Mouse (Mus musculus) cerebellum, postnatal 36 days (tissue): ENCODE results near the gene Ntrk3.
A peak's percentile ranks its signal among the peaks of the same experiment; 100 is the strongest.

Source experiments
- DNase-seq, 2 experiments: peaks; one replicate each; pipeline ENCODE4 v3.0.0; 2021 to 2022; ENCODE audit warnings: mixed read lengths in 2 of 2

Gene Ntrk3

DNA sequence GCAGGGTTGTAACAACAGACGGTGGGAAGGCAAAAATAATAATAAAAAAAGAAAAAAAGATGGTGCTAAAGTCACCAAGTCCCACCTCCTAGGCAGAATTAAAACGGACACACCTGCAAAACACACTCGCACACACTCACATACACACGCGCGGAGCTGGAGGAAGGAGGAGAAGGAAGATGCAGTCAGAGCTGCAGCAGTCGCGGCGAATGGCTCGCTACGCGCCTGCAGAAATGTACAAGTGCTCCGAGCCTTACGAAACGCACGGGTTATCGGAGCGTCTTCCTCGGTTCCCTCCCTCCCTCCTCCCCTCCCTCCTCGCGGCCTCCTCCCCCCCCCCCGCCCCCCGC lies 159.7 kb downstream of the Ntrk3 start:
- peak; percentile 63 to 70 for DNase-seq

DNA sequence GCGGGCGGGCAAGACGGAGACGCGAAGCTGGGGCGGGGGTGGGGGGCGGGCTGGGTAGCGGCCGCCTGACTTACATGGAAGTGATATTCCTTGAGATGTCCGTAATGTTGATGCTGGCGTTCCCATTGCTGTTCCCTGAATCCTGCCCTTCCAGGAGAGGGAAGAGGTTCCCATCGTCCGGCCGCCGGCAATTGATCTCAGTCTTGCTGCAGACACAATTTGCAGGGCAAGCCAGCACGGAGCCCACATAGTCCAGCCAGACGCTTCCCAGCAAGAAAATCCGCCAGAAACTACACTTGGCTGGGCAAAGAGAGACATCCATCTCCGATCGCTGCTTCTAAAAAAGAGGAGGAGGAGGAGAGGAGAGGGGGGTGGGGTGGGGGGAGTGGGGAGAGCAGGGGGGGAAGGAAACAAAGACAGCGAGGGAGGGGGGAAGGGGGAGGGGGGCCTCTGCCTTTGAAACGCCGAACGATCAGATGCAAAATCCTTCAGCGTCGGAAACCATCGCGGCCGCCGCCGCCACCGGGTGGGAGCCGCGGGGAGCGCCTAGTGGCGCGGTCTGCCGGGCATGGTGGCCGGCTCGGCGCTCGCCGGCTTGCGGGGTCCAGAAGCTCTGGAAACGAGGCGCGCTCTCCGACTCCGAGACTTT lies 160.2 kb downstream of the Ntrk3 start:
- peak; percentile 55 to 59 for DNase-seq

DNA sequence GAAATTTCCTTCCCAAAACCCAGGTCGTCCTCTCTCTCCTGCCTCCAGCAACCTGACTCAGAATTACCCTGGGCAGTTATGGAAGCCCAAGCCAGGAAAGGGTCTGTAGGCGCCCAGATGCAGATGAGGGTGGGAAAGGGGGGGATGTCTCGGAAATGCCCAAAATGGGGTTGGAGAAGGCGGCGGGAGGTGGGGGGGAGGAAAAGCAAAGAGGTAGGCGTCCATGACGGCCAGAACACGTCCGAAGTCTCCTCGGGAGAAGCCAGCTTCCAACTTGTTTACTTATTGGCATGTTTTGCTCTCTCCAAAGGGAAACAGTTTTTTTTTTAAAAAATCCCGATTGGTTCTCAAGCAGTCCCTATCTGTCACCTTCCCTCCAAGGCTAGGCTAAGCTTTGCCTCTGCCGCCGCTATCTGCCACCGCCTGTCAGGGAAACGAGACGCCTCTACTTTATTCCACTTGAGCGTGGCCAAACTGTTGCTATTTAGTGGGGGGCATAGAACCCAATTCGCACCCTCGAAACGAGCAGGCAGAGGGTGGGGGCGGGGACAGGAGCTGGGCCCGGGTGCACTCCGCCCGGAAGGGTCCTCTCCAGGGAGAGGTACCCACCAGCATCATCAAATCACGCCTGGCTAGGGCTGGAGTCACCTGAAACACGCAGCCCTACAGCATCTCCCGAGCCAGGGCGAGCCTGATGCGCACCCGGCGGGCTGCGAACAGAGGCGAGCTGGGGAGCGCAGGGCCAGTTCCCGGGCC lies 160.9 kb downstream of the Ntrk3 start:
- DNase-seq: peak; percentile 52 to 53

DNA sequence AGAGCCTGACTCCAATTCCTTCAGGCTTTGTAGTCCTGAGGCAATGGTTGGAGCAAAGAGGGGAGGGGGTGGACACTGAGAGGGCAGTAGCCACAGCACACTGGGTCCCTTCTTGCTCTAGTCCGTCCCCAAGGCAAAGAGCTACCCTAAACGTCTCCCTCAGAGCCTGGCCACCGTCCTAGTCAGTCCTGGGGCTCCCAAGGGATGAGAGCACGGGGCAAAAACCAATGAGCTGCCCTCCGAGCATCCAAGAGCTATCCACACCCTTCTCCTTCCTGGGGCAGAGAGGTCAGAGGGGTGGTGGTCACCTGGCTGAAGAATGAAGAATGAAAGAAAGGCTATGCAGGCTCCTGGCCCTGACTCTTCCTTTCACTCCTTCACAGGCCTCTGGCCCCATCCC lies 161.6 kb downstream of the Ntrk3 start:
- DNase-seq: peak in 1 of 2 experiments; percentile 43

DNA sequence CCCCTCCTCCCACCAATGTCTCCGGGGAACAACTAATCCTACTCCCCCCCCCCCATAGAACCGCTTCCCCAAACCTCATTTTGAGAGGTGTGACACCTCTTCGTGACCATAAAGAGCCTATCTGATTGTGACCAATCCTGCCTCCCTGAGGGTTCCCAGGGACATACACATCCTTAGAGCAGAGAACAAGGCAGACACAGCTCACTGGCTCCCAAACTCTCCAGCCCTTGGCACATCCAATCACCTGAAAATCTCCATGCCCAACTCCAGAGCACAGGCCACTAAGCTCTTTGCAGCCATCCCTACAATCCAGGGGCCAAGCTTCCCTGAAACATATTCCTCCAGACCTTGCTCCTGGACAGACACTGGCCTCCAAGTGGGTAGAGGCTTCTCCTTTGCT lies 162.3 kb downstream of the Ntrk3 start:
- peak; percentile 43 to 50 for DNase-seq

DNA sequence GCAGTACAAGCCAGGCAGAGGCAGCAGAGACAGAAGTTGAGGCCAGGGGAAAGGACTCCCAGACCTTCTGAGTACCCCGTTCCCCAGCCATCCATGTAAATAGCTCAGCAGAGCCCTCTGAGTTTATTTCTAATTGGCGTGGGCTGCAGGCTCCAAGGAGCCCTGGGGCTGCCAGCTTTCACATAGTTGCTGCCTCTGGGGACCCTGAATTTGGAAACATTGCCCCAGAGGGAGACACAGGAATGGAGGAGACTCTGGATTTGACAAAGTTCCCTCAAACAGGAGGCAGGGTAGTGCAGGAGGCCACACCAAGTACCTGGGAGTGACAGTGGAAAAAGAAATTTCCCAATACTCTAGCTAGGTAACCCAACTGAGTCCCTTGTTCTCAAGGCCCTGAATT lies 166.6 kb downstream of the Ntrk3 start:
- no peak for DNase-seq

DNA sequence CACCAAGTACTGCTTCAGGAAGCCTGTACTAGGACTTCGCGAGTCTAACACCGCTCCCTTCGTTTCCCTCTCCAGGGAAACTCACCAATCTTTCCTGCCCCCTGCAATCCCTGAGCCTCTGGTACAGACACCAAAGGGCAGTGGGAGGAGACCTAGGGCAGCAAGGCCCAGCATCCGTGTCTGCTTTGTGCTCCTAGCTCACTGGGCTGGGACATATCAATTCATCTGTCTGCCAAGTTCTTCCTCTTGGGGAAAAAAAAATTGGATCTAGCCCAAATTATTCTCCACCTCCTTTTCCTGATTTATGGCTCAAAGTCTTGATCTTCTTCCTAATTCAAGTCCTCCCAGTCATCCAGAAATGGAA lies 168.6 kb downstream of the Ntrk3 start:
- no peak for DNase-seq

DNA sequence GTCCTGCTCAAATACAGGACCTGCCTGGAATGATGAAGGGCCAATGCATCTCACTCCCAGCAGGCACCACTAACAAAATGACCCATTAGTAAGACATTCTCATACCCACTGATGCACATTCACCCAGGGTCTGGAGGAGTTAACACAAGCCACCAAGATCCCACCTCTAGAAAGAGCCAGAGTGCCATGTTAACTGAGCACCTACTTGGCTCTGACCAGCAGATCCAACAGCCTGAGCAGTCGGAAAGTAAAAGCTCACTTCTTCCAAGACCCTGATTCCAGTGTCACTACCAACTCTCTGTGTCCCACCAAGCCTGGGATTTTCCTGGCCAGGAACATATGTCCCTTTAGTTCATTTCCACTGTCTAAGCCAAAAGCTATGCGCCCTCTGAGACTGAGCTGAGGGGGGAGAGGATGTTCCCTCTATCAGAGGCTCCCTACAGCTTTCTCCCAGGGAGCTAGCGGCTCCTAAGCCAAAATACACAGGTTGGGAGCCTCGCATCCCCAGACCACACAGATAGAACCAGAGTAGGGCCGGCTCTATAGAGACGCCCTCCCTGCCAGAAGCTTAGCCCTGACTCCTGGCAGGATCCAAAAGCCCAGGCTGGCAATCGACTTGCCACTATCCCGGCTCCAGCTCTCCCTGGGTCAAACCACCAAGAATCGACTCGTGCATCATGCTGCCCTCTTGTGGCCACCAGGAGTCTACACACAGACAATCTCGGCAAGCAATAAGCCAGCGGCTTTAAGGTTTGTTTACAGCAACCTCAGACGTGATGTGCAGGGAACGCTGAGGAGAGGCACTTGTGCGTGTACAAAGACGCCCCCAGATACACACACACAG lies 169.2 kb downstream of the Ntrk3 start:
- peak; percentile 87 to 91 for DNase-seq

DNA sequence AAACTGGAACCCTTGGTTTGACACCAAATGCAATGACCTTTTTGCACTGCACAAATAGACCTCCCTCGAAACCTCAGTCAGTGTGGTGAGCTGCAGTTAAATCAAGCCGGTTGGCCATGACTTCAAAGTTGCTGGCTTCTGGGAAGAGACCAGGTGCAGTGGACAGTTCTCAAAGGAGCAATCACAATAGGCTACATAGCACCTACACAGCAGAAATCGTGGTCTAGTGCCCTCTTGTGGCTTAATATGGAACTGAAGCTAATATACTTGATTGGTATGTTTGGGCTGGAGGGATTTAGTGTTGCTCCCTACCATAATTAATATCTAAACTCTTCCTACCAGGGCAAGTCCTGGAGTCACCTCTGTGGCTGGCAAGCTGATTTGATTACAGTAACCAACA lies 171.2 kb downstream of the Ntrk3 start:
- peak in 1 of 2 experiments; percentile 53 for DNase-seq

DNA sequence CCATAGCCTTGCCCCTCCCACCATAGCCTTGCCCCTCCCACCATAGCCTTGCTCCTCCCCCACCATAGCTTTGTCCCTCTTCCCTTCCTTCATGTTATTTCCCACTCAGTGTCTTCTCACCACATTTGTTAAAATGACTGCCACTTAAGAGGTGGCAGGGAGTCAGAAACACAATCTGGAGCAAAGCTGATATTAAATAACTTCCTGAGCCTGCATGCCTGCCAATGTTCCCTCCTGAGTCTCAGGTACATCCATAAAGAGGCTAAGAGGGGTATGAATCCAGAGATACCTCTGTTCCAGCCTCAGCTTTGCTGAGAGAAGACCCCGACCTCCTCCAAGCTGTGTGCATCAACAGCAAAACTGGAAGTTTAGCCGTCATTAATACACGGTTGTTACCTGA lies 172.4 kb downstream of the Ntrk3 start:
- peak in 1 of 2 experiments; percentile 45 for DNase-seq

DNA sequence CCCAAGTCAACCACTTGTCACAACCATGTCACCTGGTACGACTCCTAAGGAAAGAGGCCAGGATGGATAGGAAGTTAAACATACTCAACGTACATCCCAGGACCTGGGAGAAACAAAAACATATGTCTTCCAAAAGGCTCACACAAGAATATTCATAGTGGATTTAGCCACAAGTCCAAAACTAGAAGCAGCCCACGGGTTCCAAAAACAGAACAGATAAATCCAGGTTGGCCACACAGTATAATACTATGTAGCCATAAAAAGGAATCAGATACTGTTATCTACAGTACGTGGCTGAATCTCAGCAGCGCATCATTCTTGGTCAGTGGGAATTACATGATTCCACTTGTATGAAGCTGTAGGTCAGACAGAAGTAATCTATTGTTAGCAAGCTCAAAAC lies 179.3 kb downstream of the Ntrk3 start:
- no peak for DNase-seq

DNA sequence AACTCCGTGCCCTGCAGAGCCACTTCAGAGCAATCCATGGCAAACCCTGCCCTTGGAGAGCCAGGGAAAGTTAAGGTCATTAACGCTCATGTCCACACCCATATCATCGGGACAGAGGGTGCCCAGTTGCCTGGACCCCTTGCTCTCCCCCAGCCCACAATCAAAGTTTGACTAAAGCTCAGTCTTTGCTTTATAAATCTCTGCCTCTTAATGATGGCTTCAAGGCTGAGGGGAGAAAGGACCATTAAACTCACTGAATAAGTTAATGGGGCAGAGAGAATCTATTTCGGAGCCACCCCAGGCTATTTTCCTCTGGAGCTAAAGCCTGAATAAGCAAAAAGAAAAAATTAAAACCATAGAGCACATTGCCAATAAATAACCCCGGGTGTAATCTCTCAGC lies 182.3 kb downstream of the Ntrk3 start:
- DNase-seq: no peak

DNA sequence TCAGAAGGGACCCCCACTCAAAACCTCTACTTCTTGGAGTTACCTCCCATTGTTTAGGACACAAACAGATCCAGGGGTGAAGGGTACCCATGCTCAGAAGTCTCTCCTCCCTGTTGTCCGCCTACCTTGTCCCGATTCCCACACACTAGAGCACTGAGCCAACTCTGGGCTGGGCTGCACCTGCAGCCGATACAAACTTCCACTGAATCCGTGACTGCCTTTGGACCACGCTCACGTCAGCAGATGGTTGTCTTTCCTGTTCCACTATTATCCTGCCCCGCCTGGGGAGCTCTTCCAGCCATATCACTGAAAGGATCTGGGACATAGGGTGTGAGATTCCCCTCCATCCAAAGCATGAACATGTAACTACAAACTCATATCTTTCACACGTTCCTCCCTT lies 188.4 kb downstream of the Ntrk3 start:
- DNase-seq: peak; percentile 75

DNA sequence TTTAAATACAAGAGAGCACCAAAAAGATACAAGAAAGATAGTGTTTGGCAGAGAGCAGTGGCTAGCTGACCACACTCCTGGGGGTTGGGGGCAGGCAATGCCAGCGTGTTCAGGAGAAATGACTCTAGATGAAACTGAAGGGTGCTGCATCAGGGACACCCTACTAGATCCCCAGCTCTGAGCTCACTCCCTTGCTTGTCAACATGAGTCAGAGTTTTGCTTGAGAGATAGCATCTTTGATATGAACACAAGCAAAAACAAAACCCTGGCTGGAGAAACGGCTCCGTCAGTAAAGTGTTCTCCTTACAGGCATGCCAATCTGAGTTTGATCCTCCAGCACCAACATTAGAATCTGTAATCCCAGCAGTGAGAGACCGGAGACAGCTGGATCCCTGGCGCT lies 189.1 kb downstream of the Ntrk3 start:
- DNase-seq: no peak

DNA sequence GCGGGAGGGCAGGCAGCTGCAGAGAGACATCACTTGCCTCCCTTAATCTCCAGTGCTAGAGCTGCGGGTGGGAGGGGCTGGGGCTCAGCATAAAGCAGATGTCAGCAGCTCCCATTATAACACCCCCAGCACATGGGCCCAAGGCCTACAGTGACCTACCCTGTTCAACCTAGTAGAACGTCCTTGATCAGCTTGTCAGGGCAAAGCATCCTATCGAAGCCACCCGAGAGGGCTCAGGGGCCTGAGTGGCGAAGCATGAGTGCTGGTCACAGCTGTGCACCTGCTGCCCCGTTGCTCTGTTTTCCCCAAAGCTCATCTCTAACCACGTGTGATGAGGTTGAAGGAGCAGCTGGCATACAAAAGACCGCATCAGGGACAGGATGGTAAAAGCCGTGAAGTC lies 191.3 kb downstream of the Ntrk3 start:
- no peak for DNase-seq

DNA sequence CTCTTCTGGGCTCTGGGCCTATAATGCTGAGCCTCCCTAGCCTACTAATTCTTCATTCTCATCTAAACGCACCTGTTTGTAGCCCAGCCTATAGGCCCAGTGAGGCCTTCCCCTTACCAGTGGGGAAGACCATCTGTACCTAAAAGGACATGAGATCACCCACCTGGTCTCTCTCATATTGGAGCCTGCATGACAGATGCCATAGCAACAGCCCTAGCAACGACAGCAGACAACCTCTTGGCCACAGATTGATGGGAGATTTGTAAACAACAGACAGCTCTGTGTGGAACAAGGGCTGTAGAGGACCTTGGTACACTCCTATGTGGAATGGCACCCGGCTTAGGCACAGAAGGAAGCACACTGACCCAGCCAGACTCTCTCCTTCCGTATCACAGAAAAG lies 195.3 kb downstream of the Ntrk3 start:
- DNase-seq: no peak

DNA sequence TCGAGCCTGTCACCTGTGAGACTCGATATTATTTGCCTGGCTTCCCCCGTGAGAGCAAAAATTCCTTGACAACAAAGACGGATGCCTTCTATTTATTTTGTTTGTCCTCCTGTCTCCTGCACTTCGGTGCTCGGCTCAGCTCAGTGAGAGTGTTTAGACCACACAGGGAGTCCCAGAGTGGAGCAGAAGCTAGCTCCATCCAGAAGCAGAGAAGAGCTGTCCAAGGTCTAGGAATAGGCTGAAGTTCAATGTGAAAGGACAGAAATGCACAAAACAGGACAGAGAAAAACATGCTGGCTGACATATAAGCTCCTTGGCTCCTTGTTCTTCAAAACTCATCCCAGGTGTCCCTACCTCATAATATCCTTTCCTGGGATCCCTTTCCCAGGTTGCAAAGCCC lies 207.5 kb downstream of the Ntrk3 start:
- no peak for DNase-seq

DNA sequence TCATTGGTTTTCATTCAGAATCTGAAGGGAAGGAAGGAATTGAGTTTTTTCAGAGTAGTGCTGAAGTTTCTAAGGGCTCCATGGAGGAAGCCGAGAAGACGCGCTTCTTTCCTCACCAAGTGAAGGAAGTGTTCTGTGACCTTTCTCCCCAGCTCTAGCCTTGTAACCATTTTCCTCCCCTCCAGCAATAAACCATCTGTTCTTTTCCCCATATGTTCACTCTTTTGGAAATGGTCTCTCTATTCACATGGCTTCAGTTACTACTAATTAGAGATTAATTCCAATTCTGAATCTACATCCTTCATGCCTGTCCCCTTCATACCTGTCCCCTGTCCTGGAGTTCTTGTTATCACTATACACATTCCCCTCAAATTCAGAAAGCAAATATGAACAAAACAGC lies 209.8 kb downstream of the Ntrk3 start:
- DNase-seq: no peak

DNA sequence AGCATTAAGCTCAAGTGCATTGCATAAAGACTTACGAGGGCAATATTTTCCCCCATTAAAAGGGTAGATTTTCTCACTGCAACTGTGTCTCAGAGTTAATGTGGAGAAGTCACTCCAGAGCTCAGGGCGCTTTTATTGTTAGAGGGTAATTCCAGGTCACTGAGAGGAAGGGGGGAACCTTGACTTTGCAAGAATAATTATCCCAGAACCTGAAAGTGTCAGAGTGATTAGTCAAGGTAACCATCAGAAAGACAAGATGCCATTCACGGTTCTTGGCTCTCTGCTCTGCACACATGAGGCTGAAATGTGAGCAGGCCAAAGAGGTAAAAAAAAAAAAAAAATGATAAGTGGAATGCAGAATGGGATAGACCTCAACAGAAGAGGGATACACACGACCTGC lies 210.2 kb downstream of the Ntrk3 start:
- no peak for DNase-seq

DNA sequence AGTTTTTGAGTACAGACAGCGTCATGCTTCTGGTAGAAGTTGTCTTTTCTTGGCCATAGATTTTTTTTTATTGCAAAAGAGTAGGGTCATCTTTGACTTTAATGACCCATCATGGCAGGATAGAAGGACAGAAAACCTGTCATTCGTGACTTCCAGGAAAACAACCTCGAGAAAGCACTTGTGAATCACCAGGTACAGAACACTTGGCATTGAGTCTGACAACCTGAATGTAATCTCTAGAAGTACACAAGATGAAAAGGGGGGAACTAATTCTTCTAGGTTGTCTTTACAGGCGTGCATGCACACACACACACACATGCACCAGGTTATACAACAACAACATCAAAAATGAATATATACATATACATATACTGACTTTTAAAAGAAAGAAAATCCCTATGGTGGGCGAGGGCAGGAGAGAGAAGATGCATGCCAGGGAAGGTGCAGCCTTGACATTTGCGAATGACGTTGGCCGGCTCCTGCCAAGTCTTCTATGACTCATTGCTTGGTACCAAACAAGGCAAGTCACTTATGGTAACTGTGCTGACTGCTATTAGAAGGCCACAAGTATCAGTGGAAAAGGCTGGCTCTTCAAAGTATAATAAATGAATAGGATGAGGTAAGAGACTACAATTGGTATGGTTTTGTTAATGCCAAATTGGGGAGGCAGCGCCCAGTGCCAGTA lies 217.4 kb downstream of the Ntrk3 start:
- peak; percentile 38 to 62 for DNase-seq

DNA sequence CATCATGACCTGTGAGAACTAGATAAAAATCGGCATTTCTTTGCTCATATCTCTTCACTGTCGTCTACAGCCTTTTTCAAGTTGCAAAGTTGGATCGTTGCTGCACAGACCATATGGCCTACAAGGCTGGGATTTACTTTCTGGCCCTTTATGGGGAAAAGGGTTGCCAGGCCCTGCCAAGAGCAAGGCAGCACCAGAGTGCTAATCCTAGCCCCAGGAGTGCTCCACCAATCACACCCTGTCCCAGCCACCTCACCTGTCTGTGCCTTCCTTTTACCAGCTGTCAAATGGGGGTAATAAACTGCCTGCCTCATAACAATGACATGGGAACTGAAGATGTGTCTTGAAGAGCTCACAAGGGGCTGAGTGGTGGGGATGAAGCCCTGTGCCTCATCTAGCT lies 218.1 kb downstream of the Ntrk3 start:
- DNase-seq: peak; percentile 57 to 64

DNA sequence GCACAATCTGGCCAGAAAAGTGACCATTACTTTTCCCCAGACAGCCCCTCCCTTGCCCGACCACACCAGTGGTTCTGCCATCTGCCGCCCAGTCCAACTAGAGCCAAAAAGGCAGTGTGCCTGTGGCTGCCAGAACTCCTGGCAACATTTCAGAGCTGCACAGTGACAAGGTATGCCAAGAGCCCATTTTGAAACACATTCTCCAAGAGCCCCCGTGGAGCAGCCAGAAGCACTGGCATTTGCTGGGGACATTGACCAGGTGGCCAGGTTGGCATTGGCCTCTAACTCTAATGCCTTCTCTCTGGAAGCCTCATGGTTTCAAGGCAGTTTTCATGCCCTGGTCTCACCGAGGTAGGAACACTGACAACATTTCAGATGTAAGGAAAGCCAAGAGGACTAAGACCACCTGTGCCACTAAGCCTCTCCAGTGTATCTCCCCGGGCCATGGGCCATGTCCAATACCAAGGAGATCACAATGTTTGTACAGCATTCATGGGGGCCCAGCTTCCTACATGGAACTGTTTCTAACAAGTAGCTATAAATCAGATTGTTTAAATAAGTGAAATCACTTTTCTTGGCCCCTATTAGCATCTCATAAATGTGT lies 218.9 kb downstream of the Ntrk3 start:
- peak; percentile 97 to 98 for DNase-seq
